In the genomic region with DNA sequence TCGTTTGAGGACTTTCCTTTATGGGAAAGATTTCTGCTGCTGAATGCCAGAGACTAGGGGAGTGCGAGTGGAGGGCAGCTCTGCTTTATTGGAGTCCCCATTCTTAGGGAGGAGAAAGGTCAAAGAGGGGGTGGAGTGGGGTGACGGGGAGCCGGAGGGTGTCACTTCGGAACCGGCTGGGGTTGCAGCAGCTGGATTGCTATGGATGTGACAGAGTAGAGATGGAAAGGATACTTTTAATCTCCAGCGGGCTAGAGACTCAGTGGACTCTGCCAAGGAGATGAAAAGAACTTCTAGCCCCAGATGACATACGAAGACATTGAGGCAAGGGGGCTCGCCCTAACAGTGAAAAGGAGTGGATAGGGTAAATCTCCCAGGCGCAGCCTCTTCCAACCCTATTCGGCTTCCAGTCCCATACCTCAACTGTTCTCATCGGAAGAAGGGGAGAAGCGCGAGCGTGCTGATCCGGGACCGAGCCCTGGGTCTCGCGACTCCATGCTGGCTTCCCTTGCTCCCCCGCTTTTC, we compare ENCODE assay signal across 8 mouse cellular contexts. TPM values are rescaled to one million over a fixed set of nuclear protein-coding genes. Genes with fewer than 3 reads are reported as not detected.
DNase-seq lines count a peak whose midpoint lies in the region; ATAC-seq lines count a peak whose summit lies in the region.

No protein-coding gene starts in this region.

- H3K4me3 ChIP-seq in heart, embryonic 14.5 days (ENCODE audit: control insufficient read depth in 1 of 2, insufficient read depth in 1 of 2, low read depth in 1 of 2, low read length in 2 of 2), result peak overlapping the region; percentile 46 to 51
- peak overlapping the region; percentile 53 for H3K4me3 ChIP-seq in limb, embryonic 15.5 days
- H3K4me3 ChIP-seq in stomach, embryonic 16.5 days (replicated peaks; ENCODE audit: low read length), result peak overlapping the region; percentile 68

- no peaks in the 10 kb centered on the region for H3K36me3 ChIP-seq in heart, embryonic 14.5 days (ENCODE audit: control insufficient read depth, insufficient read depth, low read length)
- H3K36me3 ChIP-seq in limb, embryonic 15.5 days, result no peaks in the 10 kb centered on the region
- H3K36me3 ChIP-seq in stomach, embryonic 16.5 days (ENCODE audit: control insufficient read depth, insufficient read depth, low read length), result no peaks in the 10 kb centered on the region

- peak overlapping the region; percentile 94 for H3K4me2 ChIP-seq in heart, embryonic 14.5 days (ENCODE audit: low read length)
- peak overlapping the region; percentile 96 for H3K4me2 ChIP-seq in limb, embryonic 15.5 days
- H3K4me2 ChIP-seq in stomach, embryonic 16.5 days (ENCODE audit: low read depth, low read length), result peak overlapping the region; percentile 84

- no peak for ATAC-seq in heart, embryonic 14.5 days (ENCODE audit: insufficient number of reproducible peaks, insufficient read depth, low FRiP score, low read depth)
- ATAC-seq in limb, embryonic 15.5 days (ENCODE audit: insufficient number of reproducible peaks, low FRiP score, low TSS enrichment, low read depth), result no peak
- no peak for ATAC-seq in stomach, embryonic 16.5 days (ENCODE audit: insufficient read depth, low FRiP score)

- 1% methylated on average over 20 of the region's 20 CpGs for WGBS in heart, embryonic 14.5 days
- WGBS in limb, embryonic 15.5 days, result 3% methylated on average over 20 of the region's 20 CpGs
- 2% methylated on average over 20 of the region's 20 CpGs for WGBS in stomach, embryonic 16.5 days

- H3K27ac ChIP-seq in heart, embryonic 14.5 days (replicated peaks in 1 of 2; ENCODE audit: control insufficient read depth in 1 of 2, insufficient read depth in 1 of 2, low read depth in 2 of 2, low read length in 2 of 2), result no peak overlapping the region
- no peak overlapping the region for H3K27ac ChIP-seq in limb, embryonic 15.5 days
- 0 out of 2 replicates have a peak overlapping the region, but pooled peaks have one; percentile 15 for H3K27ac ChIP-seq in stomach, embryonic 16.5 days (ENCODE audit: low read length)

- H3K9me3 ChIP-seq in heart, embryonic 14.5 days (ENCODE audit: control insufficient read depth, low read length), result no peaks in the 10 kb centered on the region
- H3K9me3 ChIP-seq in limb, embryonic 15.5 days, result no peaks in the 10 kb centered on the region
- peaks cover 4% of the 10 kb centered on the region; the same call in 1 of the 2 replicates for H3K9me3 ChIP-seq in stomach, embryonic 16.5 days (replicated peaks; ENCODE audit: control insufficient read depth, low read length)

- peak; percentile 16 for DNase-seq in retina, embryonic 14.5 days (ENCODE audit: low spot score)
- DNase-seq in retina, postnatal 1 day, result no peak
- no peak for DNase-seq in right cerebral cortex, adult 18-20 months
- no peak for DNase-seq in layer of hippocampus, adult 18-20 months (ENCODE audit: low spot score in 2 of 2)
- no peak for DNase-seq in layer of hippocampus, adult 9-11 months

- H3K27me3 ChIP-seq in heart, embryonic 14.5 days (ENCODE audit: control insufficient read depth, insufficient read depth, low read length), result peaks cover 40% of the 10 kb centered on the region
- H3K27me3 ChIP-seq in limb, embryonic 15.5 days, result peaks cover 28% of the 10 kb centered on the region
- H3K27me3 ChIP-seq in stomach, embryonic 16.5 days (ENCODE audit: control insufficient read depth, insufficient read depth, low read length), result no peaks in the 10 kb centered on the region

- peak overlapping the region; percentile 59 for H3K9ac ChIP-seq in heart, embryonic 14.5 days (ENCODE audit: low read length)
- H3K9ac ChIP-seq in limb, embryonic 15.5 days, result peak overlapping the region; percentile 45; the same call in 1 of the 2 replicates
- peak overlapping the region; percentile 78 for H3K9ac ChIP-seq in stomach, embryonic 16.5 days (ENCODE audit: low read length)

- H3K4me1 ChIP-seq in heart, embryonic 14.5 days (ENCODE audit: control insufficient read depth in 2 of 2, insufficient read depth in 2 of 2, low read length in 2 of 2), result peaks cover 0 to 12% of the 10 kb centered on the region in 2 experiments; a peak in 3 of 4 replicates
- peaks cover 16% of the 10 kb centered on the region for H3K4me1 ChIP-seq in limb, embryonic 15.5 days
- H3K4me1 ChIP-seq in stomach, embryonic 16.5 days (ENCODE audit: control insufficient read depth, insufficient read depth, low read length), result 0 out of 2 replicates have a peak, but pooled peaks cover 3% of the 10 kb centered on the region

RNA-seq across cellular contexts. Expression of gene A4galt, which starts 0.9 kb away (rescaled TPM):
- 0.43 and 0.88 TPM in 2 replicates for polyA plus RNA-seq in heart, embryonic 14.5 days (2014; fragmentation: Nextera tagmentation; extraction: Ambion mirVana)
- polyA plus RNA-seq in limb, embryonic 15.5 days (2015; fragmentation: Nextera tagmentation; extraction: Ambion mirVana), result 5.7 and 8.3 TPM in 2 replicates
- polyA plus RNA-seq in stomach, embryonic 16.5 days (2015; fragmentation: Nextera tagmentation; extraction: Ambion mirVana), result 15.3 and 16.9 TPM in 2 replicates
- total RNA-seq in layer of hippocampus, adult 18-20 months (2021), result 1 to 10 TPM; 3.0 to 3.5 TPM
